Mouse (Mus musculus): ENCODE measurements at regions not wholly inside any gene's neighbourhood (a gene's known extent, or its start where the extent isn't known, plus 50 kb on each side); places are given as distances from the start of the nearest gene placed in this dataset.

DNA sequence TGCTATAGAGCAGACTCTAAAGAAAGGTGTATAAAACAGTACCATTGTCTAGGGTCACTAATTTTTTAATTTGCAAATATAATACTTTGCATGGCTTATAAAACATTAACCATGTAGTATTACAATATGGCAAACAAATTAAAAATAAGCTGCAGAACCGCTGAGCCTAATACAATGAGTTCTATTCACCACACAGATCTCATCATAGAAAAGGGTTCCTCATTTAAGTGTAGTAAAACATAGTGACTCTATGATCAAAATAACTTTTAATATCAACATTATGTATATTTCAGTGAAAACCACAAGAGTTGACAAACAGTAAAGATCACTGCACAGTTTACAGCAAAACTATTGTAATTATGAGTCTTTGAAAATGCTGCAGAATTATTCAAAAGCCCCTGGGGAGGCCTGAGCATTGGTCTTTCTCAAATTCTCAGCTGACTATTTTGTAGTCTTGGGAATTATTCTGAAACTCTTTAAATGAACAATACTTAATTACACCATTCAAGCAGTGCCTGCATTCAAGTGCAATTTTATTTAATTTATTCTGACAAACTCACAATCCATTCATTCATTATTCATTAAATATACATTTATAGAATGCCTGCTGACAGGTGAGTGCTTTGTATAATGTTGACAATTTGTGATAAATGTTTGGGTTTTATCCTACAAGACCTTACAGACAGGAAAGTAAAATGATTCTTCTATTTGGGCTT lies 60.3 kb downstream of the Pcdh20 start:
- WGBS, result 85% methylated on average over 1 of the region's 1 CpGs
- H3K4me1 ChIP-seq (ENCODE audit: insufficient read depth), result no peaks in the 10 kb centered on the region
- DNase-seq (no peak), ATAC-seq (ENCODE audit: insufficient read depth) (no peak)
- no peak overlapping the region for H3K4me3 ChIP-seq (ENCODE audit: low read depth, low read length)
- no peaks in the 10 kb centered on the region for H3K36me3 ChIP-seq (ENCODE audit: insufficient read depth)
- H3K27me3 ChIP-seq (ENCODE audit: insufficient read depth, low read length), result no peaks in the 10 kb centered on the region
- no peak for TF ChIP-seq CTCF (IDR thresholded peaks at IDR 0.05; ENCODE audit: low read depth)
- H3K9me3 ChIP-seq (ENCODE audit: low read depth, low read length), result no peaks in the 10 kb centered on the region
- no peak overlapping the region for H3K9ac ChIP-seq
- H3K27ac ChIP-seq (ENCODE audit: low read depth), result no peak overlapping the region
- no peak overlapping the region for H3K4me2 ChIP-seq

DNA sequence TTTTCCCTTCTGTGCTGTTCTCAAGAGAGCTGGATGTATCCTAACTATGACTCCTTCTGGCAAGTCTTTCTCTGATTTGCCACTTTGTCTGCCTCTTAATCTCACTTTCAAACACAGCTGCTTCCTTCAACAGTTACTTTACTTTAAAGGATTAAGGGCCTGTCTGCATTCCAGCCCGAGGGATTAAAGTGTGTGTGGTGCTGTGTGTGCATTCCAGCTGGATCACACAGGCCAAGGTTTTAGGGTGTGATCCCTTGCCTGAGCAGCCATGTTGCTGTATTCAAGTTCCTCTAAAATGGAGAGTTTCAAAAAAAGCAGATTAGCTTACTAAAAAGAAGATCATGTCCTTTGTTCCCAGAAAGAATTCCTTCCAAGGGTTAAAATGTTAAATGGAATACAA lies 71.9 kb downstream of the Pcdh20 start:
- H3K27ac ChIP-seq (ENCODE audit: low read depth), result no peak overlapping the region
- H3K36me3 ChIP-seq (ENCODE audit: insufficient read depth), result no peaks in the 10 kb centered on the region
- H3K9ac ChIP-seq, result no peak overlapping the region
- ATAC-seq (ENCODE audit: insufficient read depth) (no peak; the same call in 1 of the 2 replicates), DNase-seq (peak; percentile 2)
- H3K4me1 ChIP-seq (ENCODE audit: insufficient read depth), result no peaks in the 10 kb centered on the region
- no peak overlapping the region for H3K4me2 ChIP-seq
- no peak overlapping the region for H3K4me3 ChIP-seq (ENCODE audit: low read depth, low read length)
- no peak for TF ChIP-seq CTCF (IDR thresholded peaks at IDR 0.05; ENCODE audit: low read depth)
- H3K27me3 ChIP-seq (ENCODE audit: insufficient read depth, low read length), result no peaks in the 10 kb centered on the region
- 18% methylated on average over 1 of the region's 1 CpGs for WGBS
- H3K9me3 ChIP-seq (ENCODE audit: low read depth, low read length), result no peaks in the 10 kb centered on the region

DNA sequence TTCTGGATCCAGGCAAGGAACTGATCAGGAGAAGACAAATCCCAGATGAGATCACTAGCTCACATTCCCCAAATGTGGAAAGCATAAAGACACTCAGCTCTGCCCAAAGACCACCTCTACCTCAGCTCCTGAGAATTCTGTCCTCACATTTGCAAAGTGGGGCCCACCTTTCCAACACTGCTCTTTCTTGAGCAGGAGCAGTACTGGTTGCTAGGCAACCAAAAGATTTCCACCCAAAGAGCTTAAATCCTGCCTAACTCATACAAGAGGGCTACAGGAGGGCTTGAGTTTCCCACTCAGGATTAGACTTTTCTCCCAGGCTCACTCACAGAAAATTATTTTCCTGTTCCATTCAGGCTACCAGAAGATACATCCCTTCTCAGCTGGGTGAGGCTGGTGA lies 74.0 kb downstream of the Pcdh20 start:
- no peaks in the 10 kb centered on the region for H3K36me3 ChIP-seq (ENCODE audit: insufficient read depth)
- ATAC-seq (ENCODE audit: insufficient read depth) (peak; percentile 31; the same call in 1 of the 2 replicates), DNase-seq (no peak)
- H3K4me3 ChIP-seq (ENCODE audit: low read depth, low read length), result no peak overlapping the region
- H3K4me2 ChIP-seq, result no peak overlapping the region
- no peaks in the 10 kb centered on the region for H3K9me3 ChIP-seq (ENCODE audit: low read depth, low read length)
- H3K4me1 ChIP-seq (ENCODE audit: insufficient read depth), result no peaks in the 10 kb centered on the region
- H3K27ac ChIP-seq (ENCODE audit: low read depth), result no peak overlapping the region
- H3K9ac ChIP-seq, result no peak overlapping the region
- H3K27me3 ChIP-seq (ENCODE audit: insufficient read depth, low read length), result no peaks in the 10 kb centered on the region
- no peak for TF ChIP-seq CTCF (IDR thresholded peaks at IDR 0.05; ENCODE audit: low read depth)

DNA sequence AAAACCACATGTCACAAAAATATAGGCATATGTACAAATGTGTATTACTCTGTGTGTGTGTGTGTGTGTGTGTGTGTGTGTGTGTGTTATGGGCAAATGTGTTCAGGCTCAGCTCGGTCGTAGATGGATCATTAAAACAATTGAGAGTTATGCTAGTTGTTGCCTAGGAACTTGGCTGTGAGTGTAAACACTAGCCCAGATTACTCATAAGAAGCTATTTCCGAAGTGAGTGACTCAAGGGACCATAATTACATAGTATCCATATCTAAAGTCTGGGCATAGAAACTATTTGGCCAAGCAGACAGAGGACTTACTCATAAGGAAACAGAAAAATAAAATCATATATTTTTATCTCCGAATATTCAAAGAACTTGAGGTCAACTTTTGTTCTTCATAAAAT lies 76.2 kb downstream of the Pcdh20 start:
- no peak overlapping the region for H3K4me2 ChIP-seq
- H3K36me3 ChIP-seq (ENCODE audit: insufficient read depth), result no peaks in the 10 kb centered on the region
- no peaks in the 10 kb centered on the region for H3K9me3 ChIP-seq (ENCODE audit: low read depth, low read length)
- TF ChIP-seq CTCF (IDR thresholded peaks at IDR 0.05; ENCODE audit: low read depth), result no peak
- 63% methylated on average over 4 of the region's 4 CpGs for WGBS
- H3K27me3 ChIP-seq (ENCODE audit: insufficient read depth, low read length), result no peaks in the 10 kb centered on the region
- H3K9ac ChIP-seq, result no peak overlapping the region
- H3K27ac ChIP-seq (ENCODE audit: low read depth), result no peak overlapping the region
- ATAC-seq (ENCODE audit: insufficient read depth), result no peak
- H3K4me1 ChIP-seq (ENCODE audit: insufficient read depth), result no peaks in the 10 kb centered on the region
- no peak for DNase-seq
- H3K4me3 ChIP-seq (ENCODE audit: low read depth, low read length), result no peak overlapping the region

DNA sequence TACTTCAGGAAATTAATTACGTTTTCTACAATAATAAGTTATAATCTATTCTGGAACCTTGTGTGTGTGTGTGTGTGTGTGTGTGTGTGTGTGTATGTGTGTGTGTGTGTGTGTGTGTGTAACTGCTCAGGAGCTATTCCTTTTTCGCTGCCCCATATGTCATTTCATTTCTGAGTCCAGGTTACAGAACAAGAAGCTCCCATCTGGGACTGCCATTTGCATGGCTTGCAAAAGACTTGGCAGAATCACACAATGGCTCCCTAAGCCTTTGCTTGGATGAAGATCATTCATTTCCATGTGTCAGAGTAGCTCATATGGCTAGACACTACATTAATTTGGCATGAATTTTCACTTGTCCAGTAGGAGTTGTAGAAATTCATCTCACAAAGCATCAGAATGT lies 86.6 kb downstream of the Pcdh20 start:
- Histone ChIP-seq H3K4me3 (ENCODE audit: low read depth, low read length) (no peak overlapping the region), H3K9ac (no peak overlapping the region), H3K9me3 (ENCODE audit: low read depth, low read length) (no peaks in the 10 kb centered on the region), H3K4me1 (ENCODE audit: insufficient read depth) (no peaks in the 10 kb centered on the region), H3K4me2 (no peak overlapping the region), H3K36me3 (ENCODE audit: insufficient read depth) (no peaks in the 10 kb centered on the region), H3K27me3 (ENCODE audit: insufficient read depth, low read length) (no peaks in the 10 kb centered on the region), H3K27ac (ENCODE audit: low read depth) (no peak overlapping the region)
- DNase-seq, result no peak
- no peak for TF ChIP-seq CTCF (IDR thresholded peaks at IDR 0.05; ENCODE audit: low read depth)
- no peak for ATAC-seq (ENCODE audit: insufficient read depth)
- 80% methylated on average over 2 of the region's 2 CpGs for WGBS

DNA sequence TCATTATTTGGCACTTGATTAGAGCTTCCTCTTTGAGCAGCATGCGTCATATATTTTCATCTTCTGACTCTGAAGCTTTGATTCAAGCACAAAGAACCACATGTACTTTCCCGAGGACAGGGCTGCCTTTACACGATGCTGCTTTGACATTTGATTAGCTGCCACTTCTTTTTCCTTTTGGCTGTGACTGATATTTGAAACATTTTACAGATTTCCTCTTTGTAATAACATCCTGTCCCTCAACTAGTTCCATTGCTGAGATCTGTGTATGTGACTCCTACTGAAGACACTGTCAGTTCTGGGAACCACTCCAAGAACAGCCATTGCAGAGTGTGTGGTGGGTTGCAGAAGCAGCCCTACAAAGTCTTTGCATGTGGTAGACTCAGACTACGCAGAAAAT lies 124.0 kb downstream of the Pcdh20 start:
- peak; percentile 93 for DNase-seq
- Histone ChIP-seq H3K27me3 (ENCODE audit: insufficient read depth, low read length) (no peaks in the 10 kb centered on the region), H3K27ac (ENCODE audit: low read depth) (no peak overlapping the region), H3K9me3 (ENCODE audit: low read depth, low read length) (no peaks in the 10 kb centered on the region), H3K4me1 (ENCODE audit: insufficient read depth) (no peaks in the 10 kb centered on the region), H3K9ac (no peak overlapping the region), H3K4me3 (ENCODE audit: low read depth, low read length) (no peak overlapping the region), H3K36me3 (ENCODE audit: insufficient read depth) (no peaks in the 10 kb centered on the region), H3K4me2 (no peak overlapping the region)
- TF ChIP-seq CTCF (IDR thresholded peaks at IDR 0.05; ENCODE audit: low read depth), result no peak
- ATAC-seq (ENCODE audit: insufficient read depth), result peak; percentile 99
- 31% methylated on average over 4 of the region's 4 CpGs for whole genome bisulfite sequencing

DNA sequence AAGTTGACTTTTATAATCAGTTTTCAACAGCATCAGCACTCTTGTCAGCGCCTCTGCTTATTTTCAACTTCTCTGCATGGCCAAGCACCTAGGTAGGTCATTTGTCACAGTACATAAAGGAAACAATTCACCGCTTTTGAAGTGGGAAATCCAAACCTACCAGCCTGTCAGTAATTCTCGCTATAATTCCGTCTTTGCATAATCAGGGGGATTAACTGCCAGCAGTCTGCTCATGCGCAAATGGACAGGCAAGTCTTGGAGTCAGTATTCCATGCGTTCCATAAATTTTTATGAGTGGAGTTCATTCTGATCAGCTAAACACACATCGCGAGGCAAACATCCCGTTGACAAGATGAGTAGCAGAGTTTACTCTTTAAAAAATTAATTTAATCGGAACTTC lies 133.9 kb downstream of the Pcdh20 start:
- no peak overlapping the region for H3K27ac ChIP-seq (ENCODE audit: low read depth)
- H3K9me3 ChIP-seq (ENCODE audit: low read depth, low read length), result no peaks in the 10 kb centered on the region
- H3K36me3 ChIP-seq (ENCODE audit: insufficient read depth), result no peaks in the 10 kb centered on the region
- no peak for DNase-seq
- 60% methylated on average over 10 of the region's 10 CpGs for WGBS
- no peaks in the 10 kb centered on the region for H3K4me1 ChIP-seq (ENCODE audit: insufficient read depth)
- H3K4me3 ChIP-seq (ENCODE audit: low read depth, low read length), result no peak overlapping the region
- TF ChIP-seq CTCF (IDR thresholded peaks at IDR 0.05; ENCODE audit: low read depth), result no peak
- no peak overlapping the region for H3K4me2 ChIP-seq
- no peaks in the 10 kb centered on the region for H3K27me3 ChIP-seq (ENCODE audit: insufficient read depth, low read length)
- H3K9ac ChIP-seq, result no peak overlapping the region
- ATAC-seq (ENCODE audit: insufficient read depth), result no peak

Measured in lung, embryonic 14.5 days (tissue).